In genomic region chr6:6999015-6999414, GRCm38 (mm10) we compare ENCODE assay signal across 30 mouse cellular contexts. TPM values are rescaled to one million over a fixed set of nuclear protein-coding genes. Genes with fewer than 3 reads are reported as not detected.
DNase-seq lines count a peak whose midpoint lies in the region; ATAC-seq and TF ChIP-seq lines count a peak whose summit lies in the region.
"Had no signal": no experiment of that assay in that cellular context is flagged by ENCODE, and none has a peak within 500 bp of the region (broad histone marks: within the 10 kb centered on the region; RNA-seq: fewer than 3 reads in every experiment).

No protein-coding gene starts in this region.

- dilution Hi-C loops in CH12.LX (cut with MboI; ENCODE audit: extremely low pct_ligation_motif_present, extremely low pct_unique_long_range_greater_than_20kb, low sequenced_read_pairs): no loop called here

- no peaks in the 10 kb centered on the region for H3K9me3 ChIP-seq in intestine, postnatal 0 days (ENCODE audit: control insufficient read depth)
- H3K9me3 ChIP-seq in intestine, embryonic 15.5 days: no peaks in the 10 kb centered on the region
- H3K9me3 ChIP-seq in lung, embryonic 14.5 days (ENCODE audit: low read depth, low read length): no peaks in the 10 kb centered on the region
- H3K9me3 ChIP-seq in CH12.LX (replicated peaks; ENCODE audit: low read length): no peaks in the 10 kb centered on the region
- no peaks in the 10 kb centered on the region for H3K9me3 ChIP-seq in forebrain, embryonic 15.5 days
- H3K9me3 ChIP-seq: embryonic facial prominence, embryonic 10.5 days; embryonic facial prominence, embryonic 15.5 days; forebrain, embryonic 12.5 days; G1E; kidney, embryonic 15.5 days had no signal

- TF ChIP-seq POLR2A in CH12.LX (IDR thresholded peaks at IDR 0.05; ENCODE audit: low read depth, low read length): no peak

- H3K27ac ChIP-seq in intestine, postnatal 0 days (ENCODE audit: low read depth, low read length): no peak overlapping the region
- no peak overlapping the region for H3K27ac ChIP-seq in intestine, embryonic 15.5 days
- no peak overlapping the region for H3K27ac ChIP-seq in lung, embryonic 14.5 days (ENCODE audit: low read depth)
- no peak overlapping the region for H3K27ac ChIP-seq in CH12.LX (ENCODE audit: insufficient read depth, low read depth)
- H3K27ac ChIP-seq in forebrain, embryonic 15.5 days (replicated peaks): no peak overlapping the region
- H3K27ac ChIP-seq: embryonic facial prominence, embryonic 10.5 days; embryonic facial prominence, embryonic 15.5 days; forebrain, embryonic 12.5 days; hindbrain, embryonic 14.5 days; kidney, embryonic 15.5 days had no signal

- no peak overlapping the region for H3K4me2 ChIP-seq in intestine, postnatal 0 days (replicated peaks; ENCODE audit: low read depth)
- H3K4me2 ChIP-seq in intestine, embryonic 15.5 days (replicated peaks): no peak overlapping the region
- H3K4me2 ChIP-seq in lung, embryonic 14.5 days: no peak overlapping the region
- no peak overlapping the region for H3K4me2 ChIP-seq in CH12.LX (ENCODE audit: insufficient read depth, low read depth, poor library complexity, severe bottlenecking)
- H3K4me2 ChIP-seq in forebrain, embryonic 15.5 days (replicated peaks): no peak overlapping the region
- H3K4me2 ChIP-seq: embryonic facial prominence, embryonic 15.5 days; forebrain, embryonic 12.5 days; heart, embryonic 11.5 days; hindbrain, embryonic 14.5 days; kidney, embryonic 15.5 days; midbrain, embryonic 11.5 days had no signal

- no peaks in the 10 kb centered on the region for H3K4me1 ChIP-seq in intestine, postnatal 0 days (replicated peaks; ENCODE audit: control insufficient read depth, insufficient read depth, low read length)
- no peaks in the 10 kb centered on the region for H3K4me1 ChIP-seq in intestine, embryonic 15.5 days (replicated peaks)
- no peaks in the 10 kb centered on the region for H3K4me1 ChIP-seq in lung, embryonic 14.5 days (ENCODE audit: insufficient read depth)
- no peaks in the 10 kb centered on the region for H3K4me1 ChIP-seq in CH12.LX (ENCODE audit: control insufficient read depth in 1 of 2, insufficient read depth in 2 of 2)
- no peaks in the 10 kb centered on the region for H3K4me1 ChIP-seq in forebrain, embryonic 15.5 days
- H3K4me1 ChIP-seq: embryonic facial prominence, embryonic 10.5 days; embryonic facial prominence, embryonic 15.5 days; forebrain, embryonic 12.5 days; kidney, embryonic 15.5 days had no signal

- no peak for DNase-seq in lung, embryonic 14.5 days
- DNase-seq in lung, postnatal 14 days: no peak
- DNase-seq in CH12.LX (ENCODE audit: extremely low read depth): peak; percentile 3
- peak; percentile 49 for DNase-seq in R1 (ENCODE audit: low read depth, low spot score)
- DNase-seq in ovary, postnatal 10 days (ENCODE audit: low spot score): no peak
- DNase-seq: adrenal gland, postnatal 25 days; cerebellum, adult 18-20 months; cerebellum, postnatal 10 days; gastrocnemius, postnatal 25 days; heart, adult 11 months; heart, postnatal 4 days; kidney, adult 18-20 months; layer of hippocampus, postnatal 36 days; liver; lung, adult 18-20 months; lung, postnatal 36 days; thymus, postnatal 25 days had no signal

- H3K27me3 ChIP-seq in intestine, postnatal 0 days (replicated peaks; ENCODE audit: control insufficient read depth, insufficient read depth, low read length): no peaks in the 10 kb centered on the region
- no peaks in the 10 kb centered on the region for H3K27me3 ChIP-seq in intestine, embryonic 15.5 days (replicated peaks)
- H3K27me3 ChIP-seq in lung, embryonic 14.5 days (ENCODE audit: insufficient read depth, low read length): no peaks in the 10 kb centered on the region
- H3K27me3 ChIP-seq in CH12.LX (replicated peaks): no peaks in the 10 kb centered on the region
- no peaks in the 10 kb centered on the region for H3K27me3 ChIP-seq in forebrain, embryonic 15.5 days
- H3K27me3 ChIP-seq: embryonic facial prominence, embryonic 15.5 days; forebrain, embryonic 12.5 days; kidney, embryonic 15.5 days; Patski had no signal

- TF ChIP-seq RAD21 in CH12.LX (IDR thresholded peaks at IDR 0.05; ENCODE audit: low read depth, low read length): no peak

- TF ChIP-seq CTCF in intestine, postnatal 0 days (IDR thresholded peaks at IDR 0.05; ENCODE audit: low read depth): peak; percentile 29; the same call in 1 of the 2 replicates
- TF ChIP-seq CTCF in lung, embryonic 14.5 days (IDR thresholded peaks at IDR 0.05; ENCODE audit: low read depth): 0 out of 2 replicates have a peak, but pooled peaks have one; percentile 11
- TF ChIP-seq CTCF in CH12.LX (conservative IDR thresholded peaks at IDR 0.05 in 1 of 2, IDR thresholded peaks at IDR 0.05 in 1 of 2; ENCODE audit: low read depth in 2 of 2, low read length in 2 of 2): peak in 1 of 2 experiments; percentile 13; a peak in 1 of 4 replicates

- 84% methylated on average over 3 of the region's 3 CpGs for WGBS in intestine, postnatal 0 days
- WGBS in intestine, embryonic 15.5 days: 88% methylated on average over 3 of the region's 3 CpGs
- WGBS in lung, embryonic 14.5 days: 87% methylated on average over 3 of the region's 3 CpGs
- 91% methylated on average over 3 of the region's 3 CpGs for WGBS in forebrain, embryonic 15.5 days

- H3K4me3 ChIP-seq in intestine, postnatal 0 days (ENCODE audit: low read depth, low read length): no peak overlapping the region
- H3K4me3 ChIP-seq in intestine, embryonic 15.5 days (replicated peaks): no peak overlapping the region
- no peak overlapping the region for H3K4me3 ChIP-seq in lung, embryonic 14.5 days (ENCODE audit: low read depth, low read length)
- no peak overlapping the region for H3K4me3 ChIP-seq in CH12.LX (replicated peaks in 1 of 3; ENCODE audit: low read depth in 2 of 3, low read length in 2 of 3, poor library complexity in 1 of 3)
- no peak overlapping the region for H3K4me3 ChIP-seq in forebrain, embryonic 15.5 days
- H3K4me3 ChIP-seq: embryonic facial prominence, embryonic 10.5 days; embryonic facial prominence, embryonic 15.5 days; forebrain, embryonic 12.5 days; kidney, embryonic 15.5 days had no signal

- no peak overlapping the region for H3K9ac ChIP-seq in intestine, postnatal 0 days (ENCODE audit: low read depth, low read length)
- no peak overlapping the region for H3K9ac ChIP-seq in intestine, embryonic 15.5 days
- no peak overlapping the region for H3K9ac ChIP-seq in lung, embryonic 14.5 days
- no peak overlapping the region for H3K9ac ChIP-seq in CH12.LX (ENCODE audit: insufficient read depth, low read depth)
- no peak overlapping the region for H3K9ac ChIP-seq in forebrain, embryonic 15.5 days (replicated peaks)
- H3K9ac ChIP-seq: embryonic facial prominence, embryonic 15.5 days; forebrain, embryonic 12.5 days; hindbrain, embryonic 14.5 days; kidney, embryonic 15.5 days had no signal

- in situ Hi-C loops in CH12.LX (cut with MboI; ENCODE audit: low pct_ligation_motif_present, low pct_unique_long_range_greater_than_20kb, low sequenced_read_pairs): no loop called here

- TF ChIP-seq EP300 in CH12.LX (IDR thresholded peaks at IDR 0.05; ENCODE audit: low read length): no peak

- H3K36me3 ChIP-seq in intestine, postnatal 0 days (ENCODE audit: control insufficient read depth, insufficient read depth): no peaks in the 10 kb centered on the region
- no peaks in the 10 kb centered on the region for H3K36me3 ChIP-seq in intestine, embryonic 15.5 days
- H3K36me3 ChIP-seq in lung, embryonic 14.5 days (ENCODE audit: insufficient read depth): no peaks in the 10 kb centered on the region
- no peaks in the 10 kb centered on the region for H3K36me3 ChIP-seq in CH12.LX (replicated peaks in 1 of 2; ENCODE audit: control insufficient read depth in 1 of 2, insufficient read depth in 1 of 2, low read length in 1 of 2)
- H3K36me3 ChIP-seq in forebrain, embryonic 15.5 days: no peaks in the 10 kb centered on the region
- H3K36me3 ChIP-seq: embryonic facial prominence, embryonic 10.5 days; embryonic facial prominence, embryonic 15.5 days; forebrain, embryonic 12.5 days; G1E; kidney, embryonic 15.5 days had no signal

- ATAC-seq in intestine, postnatal 0 days: no peak
- no peak for ATAC-seq in intestine, embryonic 15.5 days
- ATAC-seq in lung, embryonic 14.5 days (ENCODE audit: insufficient read depth): no peak
- no peak for ATAC-seq in forebrain, embryonic 15.5 days (replicated peaks)
- ATAC-seq: midbrain, embryonic 16.5 days; Patski had no signal

- no peaks in the 10 kb centered on the region for H3K79me2 ChIP-seq in CH12.LX (replicated peaks; ENCODE audit: control insufficient read depth, extremely low read depth, insufficient read depth, poor library complexity, severe bottlenecking)

TF ChIP-seq in CH12.LX, 34 proteins besides CTCF, POLR2A, EP300 and RAD21:
- TF ChIP-seq MAZ (IDR thresholded peaks at IDR 0.05; ENCODE audit: low read depth, low read length) (no peak), SIN3A (IDR thresholded peaks at IDR 0.05; ENCODE audit: low read length) (no peak), NELFE (IDR thresholded peaks at IDR 0.05; ENCODE audit: low read depth, low read length) (no peak), ZMIZ1 (IDR thresholded peaks at IDR 0.05; ENCODE audit: low read depth, low read length) (no peak), MAFK (IDR thresholded peaks at IDR 0.05; ENCODE audit: insufficient replicate concordance, low read length) (no peak), POLR2AphosphoS2 (IDR thresholded peaks at IDR 0.05; ENCODE audit: low read depth, low read length) (no peak), MYC (IDR thresholded peaks at IDR 0.05; ENCODE audit: low read depth, low read length) (no peak)
TF ChIP-seq in CH12.LX: peak in this region for 0.

RNA-seq across cellular contexts. Expression of gene Sdhaf3, which starts 43.2 kb away (rescaled TPM):
- 5.2 and 5.5 TPM in 2 replicates for polyA plus RNA-seq in intestine, postnatal 0 days (2015; fragmentation: Nextera tagmentation; extraction: Ambion mirVana)
- polyA plus RNA-seq in intestine, embryonic 15.5 days (2015; fragmentation: Nextera tagmentation; extraction: Ambion mirVana): 5.8 and 6.1 TPM in 2 replicates
- polyA plus RNA-seq in lung, embryonic 14.5 days (2014; fragmentation: Nextera tagmentation; extraction: Ambion mirVana): 4.8 and 5.7 TPM in 2 replicates
- total RNA-seq in CH12.LX (2012; rRNA removed): 5.9 and 6.0 TPM in 2 replicates
- total RNA-seq in CH12.LX (2014; rRNA removed): 11.6 and 12.8 TPM in 2 replicates
- 8.8 and 10.0 TPM in 2 replicates for polyA plus RNA-seq in CH12.LX (2012; ENCODE audit: insufficient read length, low read depth)
- 6.1 and 6.9 TPM in 2 replicates for polyA plus RNA-seq in forebrain, embryonic 15.5 days (2015; fragmentation: Nextera tagmentation; extraction: Ambion mirVana)

Comparison
In these comparisons a context has a peak if more than half of its experiments do, and no peak if none do; other contexts are left out.
1. DNase-seq: peak in CH12.LX (single experiment) and R1 (single experiment); none in lung, embryonic 14.5 days (single experiment), lung, postnatal 14 days (single experiment) and ovary, postnatal 10 days (single experiment).